Mouse (Mus musculus): ENCODE data around the gene Kcnh1. TPM values are rescaled to one million over a fixed set of nuclear protein-coding genes. Genes with fewer than 3 reads are reported as not detected.

Gene Kcnh1
- polyA plus RNA-seq, 1 experiment from 2014 or later, result 2.8 TPM

- Histone ChIP-seq H3K27me3 (ENCODE audit: control insufficient read depth, insufficient read depth, low read length) (no peaks in the 10 kb centered on the region), H3K4me3 (replicated peaks; ENCODE audit: low read length) (no peak overlapping the region), H3K27ac (no peak overlapping the region), H3K36me3 (replicated peaks; ENCODE audit: control insufficient read depth, insufficient read depth) (no peaks in the 10 kb centered on the region), H3K9ac (no peak overlapping the region), H3K4me2 (replicated peaks) (no peak overlapping the region), H3K9me3 (ENCODE audit: control insufficient read depth, low read length) (no peaks in the 10 kb centered on the region), H3K4me1 (replicated peaks; ENCODE audit: control insufficient read depth, insufficient read depth, low read length) (peaks cover 18% of the 10 kb centered on the region)
- DNase-seq (ENCODE audit: low spot score) (no peak), ATAC-seq (ENCODE audit: low FRiP score) (no peak)
- WGBS, result 87% methylated on average over 5 of the region's 5 CpGs
Observed at GRCm38 (mm10) chr1:192442772-192443445, 252.3 kb downstream of the Kcnh1 start.

GRCm38 (mm10) chr1:192443998-192444657 is 253.6 kb downstream of the Kcnh1 start:
- peaks cover 18% of the 10 kb centered on the region for H3K4me1 ChIP-seq (replicated peaks; ENCODE audit: control insufficient read depth, insufficient read depth, low read length)
- no peak overlapping the region for H3K9ac ChIP-seq
- no peak for DNase-seq (ENCODE audit: low spot score)
- 75% methylated on average over 20 of the region's 20 CpGs for WGBS
- H3K9me3 ChIP-seq (ENCODE audit: control insufficient read depth, low read length), result no peaks in the 10 kb centered on the region
- 0 out of 2 replicates have a peak, but pooled peaks have one; percentile 19 for ATAC-seq (ENCODE audit: low FRiP score)
- peak overlapping the region; percentile 64 for H3K27ac ChIP-seq
- no peak overlapping the region for H3K4me3 ChIP-seq (replicated peaks; ENCODE audit: low read length)
- no peak overlapping the region for H3K4me2 ChIP-seq (replicated peaks)
- no peaks in the 10 kb centered on the region for H3K27me3 ChIP-seq (ENCODE audit: control insufficient read depth, insufficient read depth, low read length)
- no peaks in the 10 kb centered on the region for H3K36me3 ChIP-seq (replicated peaks; ENCODE audit: control insufficient read depth, insufficient read depth)

GRCm38 (mm10) chr1:192444658-192445447 is 254.3 kb downstream of the Kcnh1 start:
- ATAC-seq (ENCODE audit: low FRiP score), result peak; percentile 80
- no peak overlapping the region for H3K9ac ChIP-seq
- H3K9me3 ChIP-seq (ENCODE audit: control insufficient read depth, low read length), result no peaks in the 10 kb centered on the region
- H3K27ac ChIP-seq, result peak overlapping the region; percentile 64
- peak; percentile 70 for DNase-seq (ENCODE audit: low spot score)
- WGBS, result 54% methylated on average over 7 of the region's 7 CpGs
- H3K27me3 ChIP-seq (ENCODE audit: control insufficient read depth, insufficient read depth, low read length), result no peaks in the 10 kb centered on the region
- H3K36me3 ChIP-seq (replicated peaks; ENCODE audit: control insufficient read depth, insufficient read depth), result no peaks in the 10 kb centered on the region
- H3K4me3 ChIP-seq (replicated peaks; ENCODE audit: low read length), result no peak overlapping the region
- peaks cover 18% of the 10 kb centered on the region for H3K4me1 ChIP-seq (replicated peaks; ENCODE audit: control insufficient read depth, insufficient read depth, low read length)
- H3K4me2 ChIP-seq (replicated peaks), result no peak overlapping the region

GRCm38 (mm10) chr1:192446158-192446557 is 255.6 kb downstream of the Kcnh1 start:
- DNase-seq (ENCODE audit: low spot score), result no peak
- Histone ChIP-seq H3K4me1 (replicated peaks; ENCODE audit: control insufficient read depth, insufficient read depth, low read length) (peaks cover 18% of the 10 kb centered on the region), H3K27ac (no peak overlapping the region), H3K27me3 (ENCODE audit: control insufficient read depth, insufficient read depth, low read length) (no peaks in the 10 kb centered on the region), H3K4me3 (replicated peaks; ENCODE audit: low read length) (no peak overlapping the region), H3K9me3 (ENCODE audit: control insufficient read depth, low read length) (no peaks in the 10 kb centered on the region), H3K4me2 (replicated peaks) (no peak overlapping the region), H3K9ac (no peak overlapping the region), H3K36me3 (replicated peaks; ENCODE audit: control insufficient read depth, insufficient read depth) (no peaks in the 10 kb centered on the region)
- WGBS, result 71% methylated on average over 5 of the region's 5 CpGs
- no peak for ATAC-seq (ENCODE audit: low FRiP score)

GRCm38 (mm10) chr1:192447666-192448065 is 257.1 kb downstream of the Kcnh1 start:
- WGBS, result 78% methylated on average over 2 of the region's 2 CpGs
- no peak overlapping the region for H3K9ac ChIP-seq

GRCm38 (mm10) chr1:192448512-192448911 is 257.9 kb downstream of the Kcnh1 start:
- H3K4me1 ChIP-seq (replicated peaks; ENCODE audit: control insufficient read depth, insufficient read depth, low read length), result peaks cover 17% of the 10 kb centered on the region
- no peak overlapping the region for H3K9ac ChIP-seq
- DNase-seq (ENCODE audit: low spot score), result no peak
- no peaks in the 10 kb centered on the region for H3K36me3 ChIP-seq (replicated peaks; ENCODE audit: control insufficient read depth, insufficient read depth)
- H3K4me2 ChIP-seq (replicated peaks), result no peak overlapping the region
- H3K4me3 ChIP-seq (replicated peaks; ENCODE audit: low read length), result no peak overlapping the region
- ATAC-seq (ENCODE audit: low FRiP score), result no peak
- no peak overlapping the region for H3K27ac ChIP-seq
- H3K9me3 ChIP-seq (ENCODE audit: control insufficient read depth, low read length), result no peaks in the 10 kb centered on the region
- 95% methylated on average over 1 of the region's 1 CpGs for WGBS
- H3K27me3 ChIP-seq (ENCODE audit: control insufficient read depth, insufficient read depth, low read length), result no peaks in the 10 kb centered on the region

More at GRCm38 (mm10) chr1:192447666-192448065, 257.1 kb downstream of the Kcnh1 start:
- ATAC-seq (ENCODE audit: low FRiP score) (no peak), DNase-seq (ENCODE audit: low spot score) (no peak)
- Histone ChIP-seq H3K9me3 (ENCODE audit: control insufficient read depth, low read length) (no peaks in the 10 kb centered on the region), H3K36me3 (replicated peaks; ENCODE audit: control insufficient read depth, insufficient read depth) (no peaks in the 10 kb centered on the region), H3K4me1 (replicated peaks; ENCODE audit: control insufficient read depth, insufficient read depth, low read length) (peaks cover 18% of the 10 kb centered on the region), H3K4me2 (replicated peaks) (no peak overlapping the region), H3K27ac (no peak overlapping the region), H3K27me3 (ENCODE audit: control insufficient read depth, insufficient read depth, low read length) (no peaks in the 10 kb centered on the region), H3K4me3 (replicated peaks; ENCODE audit: low read length) (no peak overlapping the region)

- no peak overlapping the region for H3K4me2 ChIP-seq (replicated peaks)
- H3K4me1 ChIP-seq (replicated peaks; ENCODE audit: control insufficient read depth, insufficient read depth, low read length), result peaks cover 5% of the 10 kb centered on the region; the same call in 1 of the 2 replicates
- H3K9me3 ChIP-seq (ENCODE audit: control insufficient read depth, low read length), result no peaks in the 10 kb centered on the region
- WGBS, result 68% methylated on average over 4 of the region's 4 CpGs
- no peak overlapping the region for H3K9ac ChIP-seq
- no peak overlapping the region for H3K27ac ChIP-seq
- no peak for DNase-seq (ENCODE audit: low spot score)
- no peaks in the 10 kb centered on the region for H3K36me3 ChIP-seq (replicated peaks; ENCODE audit: control insufficient read depth, insufficient read depth)
- no peak overlapping the region for H3K4me3 ChIP-seq (replicated peaks; ENCODE audit: low read length)
- ATAC-seq (ENCODE audit: low FRiP score), result no peak
- H3K27me3 ChIP-seq (ENCODE audit: control insufficient read depth, insufficient read depth, low read length), result no peaks in the 10 kb centered on the region
Observed at GRCm38 (mm10) chr1:192449572-192450351, 259.2 kb downstream of the Kcnh1 start.

- no peak overlapping the region for H3K27ac ChIP-seq
- no peaks in the 10 kb centered on the region for H3K4me1 ChIP-seq (replicated peaks; ENCODE audit: control insufficient read depth, insufficient read depth, low read length)
- H3K4me2 ChIP-seq (replicated peaks), result no peak overlapping the region
- ATAC-seq (ENCODE audit: low FRiP score) (no peak), DNase-seq (ENCODE audit: low spot score) (no peak)
- no peaks in the 10 kb centered on the region for H3K27me3 ChIP-seq (ENCODE audit: control insufficient read depth, insufficient read depth, low read length)
- no peaks in the 10 kb centered on the region for H3K36me3 ChIP-seq (replicated peaks; ENCODE audit: control insufficient read depth, insufficient read depth)
- H3K9ac ChIP-seq, result no peak overlapping the region
- H3K4me3 ChIP-seq (replicated peaks; ENCODE audit: low read length), result no peak overlapping the region
- no peaks in the 10 kb centered on the region for H3K9me3 ChIP-seq (ENCODE audit: control insufficient read depth, low read length)
Observed at GRCm38 (mm10) chr1:192450425-192450824, 259.9 kb downstream of the Kcnh1 start.

- Histone ChIP-seq H3K27me3 (ENCODE audit: control insufficient read depth, insufficient read depth, low read length) (no peaks in the 10 kb centered on the region), H3K9me3 (ENCODE audit: control insufficient read depth, low read length) (no peaks in the 10 kb centered on the region), H3K4me2 (replicated peaks) (no peak overlapping the region), H3K27ac (no peak overlapping the region), H3K36me3 (replicated peaks; ENCODE audit: control insufficient read depth, insufficient read depth) (no peaks in the 10 kb centered on the region), H3K4me3 (replicated peaks; ENCODE audit: low read length) (no peak overlapping the region), H3K4me1 (replicated peaks; ENCODE audit: control insufficient read depth, insufficient read depth, low read length) (no peaks in the 10 kb centered on the region), H3K9ac (no peak overlapping the region)
- DNase-seq (ENCODE audit: low spot score) (no peak), ATAC-seq (ENCODE audit: low FRiP score) (no peak)
- WGBS, result 67% methylated on average over 4 of the region's 4 CpGs
Observed at GRCm38 (mm10) chr1:192451722-192452121, 261.1 kb downstream of the Kcnh1 start.
